Mouse (Mus musculus): Measurements from ENCODE around the gene Os9.

GRCm38 (mm10) chr10:127083292-127083914 lies 37.5 kb downstream of the Os9 start:
- TF ChIP-seq CTCF (IDR thresholded peaks at IDR 0.05; ENCODE audit: control insufficient read depth, insufficient read depth, insufficient replicate concordance, low read depth, low read length): no peak
- no peak for TF ChIP-seq POLR2A (IDR thresholded peaks at IDR 0.05; ENCODE audit: control insufficient read depth, low read depth, low read length)

Data from testis, adult 2 months (tissue).